Mouse (Mus musculus) MEL (cell line): Measurements from ENCODE around the gene Rnf166. TPM values are rescaled to one million over a fixed set of nuclear protein-coding genes. Genes with fewer than 3 reads are reported as not detected.
A peak's percentile ranks its signal among the peaks of the same experiment; 100 is the strongest.

Experiments used
- DNase-seq: peaks from one replicate; pipeline ENCODE4 v3.0.0; 2011; ENCODE audit warnings: low read depth, low spot score
- H3K27ac ChIP-seq: 2 replicates; pipeline ENCODE4 v1.5.1; 2012; ENCODE audit warnings: low read depth, mild to moderate bottlenecking, control low read depth, low read length, moderate library complexity; ENCODE audit not compliant: control insufficient read depth
- H3K27me3 ChIP-seq, 2 experiments: fragments of 150-350 bp in 1 of 2; sonication (generic) in 1 of 2; 2 replicates each; pipeline ENCODE4 v1.6.1; 2012; ENCODE audit warnings: low read length in 2 of 2, mild to moderate bottlenecking in 2 of 2, improper control_type of control experiment in 1 of 2, moderate library complexity in 1 of 2; ENCODE audit not compliant: insufficient read depth in 2 of 2, control insufficient read depth in 1 of 2
- H3K36me3 ChIP-seq, 2 experiments: 2 replicates each; pipeline ENCODE4 v1.6.1; 2012 to 2014; ENCODE audit warnings: low read length in 2 of 2, improper control_type of control experiment in 1 of 2, inconsistent platforms in 1 of 2, mild to moderate bottlenecking in 1 of 2; ENCODE audit not compliant: insufficient read depth in 2 of 2, control insufficient read depth in 1 of 2
- H3K4me1 ChIP-seq, 2 experiments: fragments of 150-350 bp in 1 of 2; sonication (generic) in 1 of 2; 2 replicates each; pipeline ENCODE4 v1.6.1; 2012; ENCODE audit warnings: low read length in 2 of 2, improper control_type of control experiment in 1 of 2, mild to moderate bottlenecking in 1 of 2; ENCODE audit not compliant: insufficient read depth in 2 of 2, control insufficient read depth in 1 of 2
- H3K4me3 ChIP-seq, 2 experiments: fragments of 150-350 bp in 1 of 2; sonication (generic) in 1 of 2; 2 replicates each; pipeline ENCODE4 v1.5.1; 2012; ENCODE audit warnings: low read depth in 2 of 2, low read length in 2 of 2, mild to moderate bottlenecking in 2 of 2, moderate library complexity in 2 of 2, control low read depth in 1 of 2, improper control_type of control experiment in 1 of 2; ENCODE audit not compliant: control insufficient read depth in 1 of 2, insufficient read depth in 1 of 2
- H3K79me2 ChIP-seq: 2 replicates; pipeline ENCODE4 v1.6.1; 2012; ENCODE audit warnings: mild to moderate bottlenecking, low read length, moderate library complexity; ENCODE audit not compliant: control insufficient read depth, poor library complexity, insufficient read depth
- H3K9ac ChIP-seq: 2 replicates; pipeline ENCODE4 v1.6.1; 2012; ENCODE audit warnings: low read depth, mild to moderate bottlenecking, control low read depth, low read length, moderate library complexity; ENCODE audit not compliant: control insufficient read depth, poor library complexity, severe bottlenecking
- H3K9me3 ChIP-seq: fragments of 150-350 bp; sonication (generic); replicated peaks from 2 replicates; pipeline ENCODE4 v1.6.1; 2012; ENCODE audit warnings: mild to moderate bottlenecking, low read length, improper control_type of control experiment, moderate library complexity; ENCODE audit not compliant: insufficient read depth
- BHLHE40 ChIP-seq: IDR thresholded peaks from 2 replicates; pipeline ENCODE4 v1.6.1; 2012; ENCODE audit warnings: low read depth, mild to moderate bottlenecking, inconsistent platforms, low read length, improper control_type of control experiment, borderline replicate concordance
- CHD1 ChIP-seq: IDR thresholded peaks from 2 replicates; pipeline ENCODE4 v1.6.1; 2012; ENCODE audit warnings: low read depth, mild to moderate bottlenecking, inconsistent platforms, low read length, improper control_type of control experiment
- CHD2 ChIP-seq: IDR thresholded peaks from 2 replicates; pipeline ENCODE4 v1.6.1; 2011; ENCODE audit warnings: low read length, improper control_type of control experiment
- E2F4 ChIP-seq: IDR thresholded peaks from 2 replicates; pipeline ENCODE4 v1.6.1; 2011; ENCODE audit warnings: low read depth, low read length, improper control_type of control experiment, borderline replicate concordance
- ELF1 ChIP-seq: IDR thresholded peaks from 2 replicates; pipeline ENCODE4 v1.6.1; 2014; ENCODE audit warnings: low read depth, mild to moderate bottlenecking, inconsistent platforms, low read length, improper control_type of control experiment, moderate library complexity
- EP300 ChIP-seq, 2 experiments: IDR thresholded peaks; 2 replicates each; pipeline ENCODE4 v1.6.1; 2011; ENCODE audit warnings: improper control_type of control experiment in 2 of 2, low read length in 2 of 2, low read depth in 1 of 2, mild to moderate bottlenecking in 1 of 2
- ETS1 ChIP-seq: IDR thresholded peaks from 2 replicates; pipeline ENCODE4 v1.6.1; 2012; ENCODE audit warnings: low read depth, mild to moderate bottlenecking, inconsistent platforms, low read length, improper control_type of control experiment, moderate library complexity
- GABPA ChIP-seq: IDR thresholded peaks from 2 replicates; pipeline ENCODE4 v1.6.1; 2012; ENCODE audit warnings: low read depth, mild to moderate bottlenecking, inconsistent platforms, low read length, improper control_type of control experiment, moderate library complexity
- GATA1 ChIP-seq: IDR thresholded peaks from 2 replicates; pipeline ENCODE4 v1.6.1; 2011; ENCODE audit warnings: low read depth, low read length, improper control_type of control experiment
- MXI1 ChIP-seq: IDR thresholded peaks from 2 replicates; pipeline ENCODE4 v1.6.1; 2011; ENCODE audit warnings: mild to moderate bottlenecking, low read depth, low read length, improper control_type of control experiment
- MYB ChIP-seq: IDR thresholded peaks from 2 replicates; pipeline ENCODE4 v1.6.1; 2011; ENCODE audit warnings: mild to moderate bottlenecking, low read depth, low read length, improper control_type of control experiment
- NELFE ChIP-seq: IDR thresholded peaks from 2 replicates; pipeline ENCODE4 v1.6.1; 2011; ENCODE audit warnings: low read depth, low read length, improper control_type of control experiment
- POLR2AphosphoS2 ChIP-seq: IDR thresholded peaks from 2 replicates; pipeline ENCODE4 v1.6.1; 2011; ENCODE audit warnings: low read length, improper control_type of control experiment
- SMC3 ChIP-seq: IDR thresholded peaks from 2 replicates; pipeline ENCODE4 v1.6.1; 2011; ENCODE audit warnings: low read depth, low read length, improper control_type of control experiment
- TAL1 ChIP-seq: IDR thresholded peaks from 2 replicates; pipeline ENCODE4 v1.6.1; 2012; ENCODE audit warnings: mild to moderate bottlenecking, inconsistent platforms, low read length, moderate library complexity, mixed read lengths
- TBP ChIP-seq: IDR thresholded peaks from 2 replicates; pipeline ENCODE4 v1.8.0; 2011; ENCODE audit warnings: low read depth, low read length, improper control_type of control experiment
- TCF12 ChIP-seq: IDR thresholded peaks from 2 replicates; pipeline ENCODE4 v1.6.1; 2014; ENCODE audit warnings: low read depth, mild to moderate bottlenecking, inconsistent platforms, low read length, improper control_type of control experiment, moderate library complexity
- UBTF ChIP-seq: IDR thresholded peaks from 2 replicates; pipeline ENCODE4 v1.6.1; 2012; ENCODE audit warnings: low read depth, mild to moderate bottlenecking, inconsistent platforms, low read length, improper control_type of control experiment, moderate library complexity, borderline replicate concordance; ENCODE audit not compliant: insufficient read depth
- USF1 ChIP-seq: IDR thresholded peaks from 2 replicates; pipeline ENCODE4 v1.6.1; 2014; ENCODE audit warnings: low read depth, mild to moderate bottlenecking, inconsistent platforms, low read length, improper control_type of control experiment, moderate library complexity
- ZKSCAN1 ChIP-seq: IDR thresholded peaks from 2 replicates; pipeline ENCODE4 v1.6.1; 2012; ENCODE audit warnings: low read depth, mild to moderate bottlenecking, inconsistent platforms, low read length, improper control_type of control experiment, moderate library complexity
- polyA plus RNA-seq, 2 experiments: library from polyadenylated mRNA; stranded (reverse) in 1 of 2; unstranded in 1 of 2; fragments of >175 nt in 1 of 2; fragments of >200 nt in 1 of 2; gene quantifications; 2 replicates each; pipeline versions ENCODE4 v1.2.1 to v1.2.4; 2012; ENCODE audit warnings: low replicate concordance in 2 of 2, low read depth in 1 of 2; ENCODE audit not compliant: insufficient read length in 2 of 2, insufficient read depth in 1 of 2, missing spikeins in 1 of 2
- total RNA-seq: library from RNA; depleted of rRNA; stranded (reverse); fragments of 300-350 nt; gene quantifications from 2 replicates; pipeline ENCODE4 v1.2.3, GENCODE M21; 2012

The Rnf166 gene
- total and polyA plus RNA-seq, 3 experiments: 18.6 to 37.7 TPM; not detected in 1

DNA sequence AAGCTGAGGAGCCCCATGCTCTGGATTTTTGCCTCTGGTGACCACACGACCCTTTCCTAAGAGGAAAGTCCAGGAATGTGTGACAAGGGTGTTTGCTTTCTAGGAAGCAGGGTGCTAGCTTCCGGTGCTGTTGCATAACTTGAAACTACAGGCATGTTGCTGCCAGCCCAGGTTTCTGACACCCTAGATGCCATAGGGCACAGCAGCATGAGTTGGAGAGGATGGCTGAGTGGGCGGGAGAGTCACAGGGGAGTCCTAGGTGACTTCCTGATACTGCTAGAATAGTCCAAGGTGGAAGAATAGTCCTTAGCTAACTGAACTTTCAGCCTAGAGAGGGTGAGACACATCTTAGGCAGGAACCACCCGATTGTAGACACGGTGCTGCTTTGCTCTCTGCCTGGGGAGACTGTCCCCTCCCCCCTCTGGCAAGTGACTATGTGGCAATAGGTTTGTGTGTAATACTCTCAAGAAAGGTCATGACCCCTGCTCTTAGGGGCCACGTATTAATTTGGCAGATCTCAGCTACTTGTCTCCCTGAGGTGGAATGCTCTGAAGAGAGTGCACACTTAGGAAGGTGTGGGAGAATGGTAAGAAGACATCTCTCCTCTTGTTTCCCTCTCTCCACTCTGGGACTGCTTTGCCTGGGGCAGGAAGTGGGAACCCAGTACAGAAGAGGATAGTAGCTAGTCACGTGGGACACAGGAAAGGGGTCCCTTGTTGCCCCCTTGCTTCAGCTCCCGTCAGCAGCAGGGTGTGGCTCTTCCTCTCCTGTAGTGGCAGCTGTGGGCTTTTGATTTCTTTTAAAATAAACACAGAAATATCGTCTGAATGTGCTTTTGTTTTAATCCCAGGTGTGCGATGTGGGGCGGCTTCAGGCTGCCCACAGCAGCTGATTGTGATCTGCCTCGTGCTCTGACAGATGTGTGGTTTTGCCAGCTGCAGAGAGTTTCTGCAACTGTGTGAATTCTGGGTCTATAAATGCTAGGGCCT lies 11.9 kb downstream of the Rnf166 start:
- peaks cover 2 to 32% of the 10 kb centered on the region in 2 experiments; a peak in 3 of 4 replicates for H3K4me1 ChIP-seq
- TF ChIP-seq E2F4: no peak
- TF ChIP-seq TAL1: no peak
- peak; percentile 48; the same call in 1 of the 2 replicates for TF ChIP-seq ETS1
- TF ChIP-seq BHLHE40: peak; percentile 77; the same call in 1 of the 2 replicates
- TF ChIP-seq CHD1: no peak
- no peak for TF ChIP-seq TBP
- TF ChIP-seq TCF12: peak; percentile 42; the same call in 1 of the 2 replicates
- no peak for TF ChIP-seq ZKSCAN1
- TF ChIP-seq USF1: peak; percentile 74
- no peak for TF ChIP-seq GATA1
- H3K36me3 ChIP-seq: peaks cover 0 to 8% of the 10 kb centered on the region in 2 experiments; a peak in 3 of 4 replicates
- no peak overlapping the region for H3K27ac ChIP-seq
- H3K9me3 ChIP-seq: no peaks in the 10 kb centered on the region
- H3K27me3 ChIP-seq: no peaks in the 10 kb centered on the region
- H3K9ac ChIP-seq: no peak overlapping the region
- DNase-seq: peak; percentile 31
- H3K4me3 ChIP-seq: no peak overlapping the region
- no peaks in the 10 kb centered on the region for H3K79me2 ChIP-seq

DNA sequence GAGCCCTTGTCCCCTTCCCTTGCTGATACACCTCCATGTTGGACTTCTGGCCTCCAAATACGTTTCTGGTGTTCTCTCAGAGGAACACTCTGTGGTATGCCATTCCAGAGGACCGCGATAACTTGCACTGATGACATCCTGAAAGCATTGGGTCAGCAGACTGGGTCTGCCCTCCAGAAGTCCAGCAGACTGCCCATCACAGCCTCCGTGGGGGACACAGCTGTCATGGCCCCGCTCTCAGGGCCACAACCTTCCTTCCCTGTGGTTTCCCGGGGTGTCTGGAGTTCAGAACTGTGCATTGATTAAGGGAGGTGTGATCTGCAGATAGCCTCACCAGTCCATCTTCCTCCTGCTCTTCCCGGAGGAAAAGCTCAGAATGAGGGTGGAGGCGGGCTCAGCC lies 13.4 kb downstream of the Rnf166 start:
- Histone ChIP-seq H3K9me3 (no peaks in the 10 kb centered on the region), H3K79me2 (no peaks in the 10 kb centered on the region), H3K4me1 (peaks cover 2 to 32% of the 10 kb centered on the region in 2 experiments; a peak in 3 of 4 replicates), H3K27ac (no peak overlapping the region), H3K4me3 (no peak overlapping the region), H3K9ac (no peak overlapping the region), H3K36me3 (peaks cover 0 to 8% of the 10 kb centered on the region in 2 experiments; a peak in 3 of 4 replicates), H3K27me3 (no peaks in the 10 kb centered on the region; a peak in 1 of 4 replicates)
- no peak for DNase-seq
- no peak for TF ChIP-seq EP300 (IDR thresholded peaks at IDR 0.05; ENCODE audit: low read depth in 1 of 2, low read length in 2 of 2)
- TF ChIP-seq GATA1: no peak
- TF ChIP-seq NELFE: no peak
- TF ChIP-seq ELF1: no peak
- TF ChIP-seq GABPA: no peak
- TF ChIP-seq CHD2: no peak
- no peak for TF ChIP-seq POLR2AphosphoS2
- TF ChIP-seq MXI1: no peak
- no peak for TF ChIP-seq SMC3
- TF ChIP-seq UBTF: no peak
- TF ChIP-seq MYB: no peak
- no peak for TF ChIP-seq E2F4
- TF ChIP-seq CHD1: no peak
